Mouse (Mus musculus): ENCODE measurements at regions not wholly inside any gene's neighbourhood (a gene's known extent, or its start where the extent isn't known, plus 50 kb on each side); places are given as distances from the start of the nearest gene placed in this dataset.

GRCm38 (mm10) chr2:169221141-169221540 lies 265.8 kb upstream of the Zfp64 start:
- no peak for ATAC-seq
- no peaks in the 10 kb centered on the region for H3K36me3 ChIP-seq
- 69% methylated on average over 7 of the region's 7 CpGs for WGBS

GRCm38 (mm10) chr2:169215546-169216043 lies 260.2 kb upstream of the Zfp64 start:
- Histone ChIP-seq H3K4me3 (replicated peaks) (no peak overlapping the region), H3K36me3 (no peaks in the 10 kb centered on the region), H3K9me3 (0 out of 2 replicates have a peak, but pooled peaks cover 3% of the 10 kb centered on the region), H3K27me3 (no peaks in the 10 kb centered on the region), H3K27ac (no peak overlapping the region), H3K4me1 (replicated peaks) (peaks cover 10% of the 10 kb centered on the region), H3K4me2 (replicated peaks) (no peak overlapping the region), H3K9ac (replicated peaks) (no peak overlapping the region)
- WGBS: 60% methylated on average over 18 of the region's 18 CpGs
- no peak for ATAC-seq

More at GRCm38 (mm10) chr2:169221141-169221540, 265.8 kb upstream of the Zfp64 start:
- no peak overlapping the region for H3K4me2 ChIP-seq (replicated peaks)
- 0 out of 2 replicates have a peak, but pooled peaks cover 3% of the 10 kb centered on the region for H3K9me3 ChIP-seq
- H3K27ac ChIP-seq: no peak overlapping the region
- no peak overlapping the region for H3K9ac ChIP-seq (replicated peaks)
- no peak overlapping the region for H3K4me3 ChIP-seq (replicated peaks)
- H3K4me1 ChIP-seq (replicated peaks): no peaks in the 10 kb centered on the region
- no peaks in the 10 kb centered on the region for H3K27me3 ChIP-seq

GRCm38 (mm10) chr2:169214396-169214795 lies 259.0 kb upstream of the Zfp64 start:
- no peak for ATAC-seq

GRCm38 (mm10) chr2:169213314-169213713 lies 257.9 kb upstream of the Zfp64 start:
- no peak overlapping the region for H3K9ac ChIP-seq (replicated peaks)
- no peak overlapping the region for H3K4me2 ChIP-seq (replicated peaks)
- no peak overlapping the region for H3K27ac ChIP-seq
- no peaks in the 10 kb centered on the region for H3K27me3 ChIP-seq
- no peak overlapping the region for H3K4me3 ChIP-seq (replicated peaks)
- peaks cover 10% of the 10 kb centered on the region for H3K4me1 ChIP-seq (replicated peaks)
- 51% methylated on average over 10 of the region's 10 CpGs for WGBS
- H3K36me3 ChIP-seq: no peaks in the 10 kb centered on the region
- no peak for ATAC-seq
- peaks cover 6% of the 10 kb centered on the region; the same call in 1 of the 2 replicates for H3K9me3 ChIP-seq

More at GRCm38 (mm10) chr2:169214396-169214795, 259.0 kb upstream of the Zfp64 start:
- Histone ChIP-seq H3K4me3 (replicated peaks) (no peak overlapping the region), H3K4me2 (replicated peaks) (no peak overlapping the region), H3K36me3 (no peaks in the 10 kb centered on the region), H3K27ac (no peak overlapping the region), H3K9ac (replicated peaks) (no peak overlapping the region), H3K27me3 (no peaks in the 10 kb centered on the region), H3K9me3 (0 out of 2 replicates have a peak, but pooled peaks cover 3% of the 10 kb centered on the region), H3K4me1 (replicated peaks) (peaks cover 10% of the 10 kb centered on the region)
- 97% methylated on average over 1 of the region's 1 CpGs for WGBS

GRCm38 (mm10) chr2:169212676-169213257 lies 257.4 kb upstream of the Zfp64 start:
- no peak overlapping the region for H3K27ac ChIP-seq
- WGBS: 20% methylated on average over 3 of the region's 3 CpGs
- no peaks in the 10 kb centered on the region for H3K27me3 ChIP-seq
- no peak for ATAC-seq
- H3K4me2 ChIP-seq (replicated peaks): no peak overlapping the region
- peaks cover 6% of the 10 kb centered on the region; the same call in 1 of the 2 replicates for H3K9me3 ChIP-seq
- H3K4me1 ChIP-seq (replicated peaks): peaks cover 10% of the 10 kb centered on the region
- H3K36me3 ChIP-seq: no peaks in the 10 kb centered on the region
- H3K4me3 ChIP-seq (replicated peaks): no peak overlapping the region
- H3K9ac ChIP-seq (replicated peaks): no peak overlapping the region

- H3K27ac ChIP-seq: no peak overlapping the region
- H3K9ac ChIP-seq (replicated peaks): no peak overlapping the region
Measured at GRCm38 (mm10) chr2:169204254-169204752, 248.9 kb upstream of the Zfp64 start.

GRCm38 (mm10) chr2:169191974-169192373 lies 236.6 kb upstream of the Zfp64 start:
- Histone ChIP-seq H3K9me3 (no peaks in the 10 kb centered on the region), H3K4me3 (replicated peaks) (no peak overlapping the region), H3K27ac (no peak overlapping the region), H3K36me3 (no peaks in the 10 kb centered on the region), H3K4me2 (replicated peaks) (no peak overlapping the region), H3K4me1 (replicated peaks) (no peaks in the 10 kb centered on the region), H3K27me3 (no peaks in the 10 kb centered on the region), H3K9ac (replicated peaks) (no peak overlapping the region)
- WGBS: 80% methylated on average over 7 of the region's 7 CpGs
- ATAC-seq: no peak

More at GRCm38 (mm10) chr2:169204254-169204752, 248.9 kb upstream of the Zfp64 start:
- Histone ChIP-seq H3K4me2 (replicated peaks) (no peak overlapping the region), H3K9me3 (peaks cover 3% of the 10 kb centered on the region; the same call in 1 of the 2 replicates), H3K27me3 (no peaks in the 10 kb centered on the region), H3K4me3 (replicated peaks) (no peak overlapping the region), H3K4me1 (replicated peaks) (no peaks in the 10 kb centered on the region), H3K36me3 (no peaks in the 10 kb centered on the region)
- WGBS: 80% methylated on average over 19 of the region's 19 CpGs
- ATAC-seq: no peak

- ATAC-seq: no peak
- no peak overlapping the region for H3K4me3 ChIP-seq (replicated peaks)
- H3K9me3 ChIP-seq: no peaks in the 10 kb centered on the region
- H3K27me3 ChIP-seq: no peaks in the 10 kb centered on the region
- 71% methylated on average over 10 of the region's 10 CpGs for WGBS
- H3K4me2 ChIP-seq (replicated peaks): no peak overlapping the region
- H3K27ac ChIP-seq: no peak overlapping the region
- H3K36me3 ChIP-seq: no peaks in the 10 kb centered on the region
- H3K4me1 ChIP-seq (replicated peaks): no peaks in the 10 kb centered on the region
- H3K9ac ChIP-seq (replicated peaks): no peak overlapping the region
Measured at GRCm38 (mm10) chr2:169191465-169191864, 236.1 kb upstream of the Zfp64 start.

GRCm38 (mm10) chr2:169177565-169177964 lies 222.2 kb upstream of the Zfp64 start:
- Histone ChIP-seq H3K9ac (replicated peaks) (no peak overlapping the region), H3K27me3 (no peaks in the 10 kb centered on the region), H3K4me3 (replicated peaks) (no peak overlapping the region), H3K27ac (no peak overlapping the region), H3K36me3 (no peaks in the 10 kb centered on the region), H3K4me2 (replicated peaks) (no peak overlapping the region), H3K9me3 (no peaks in the 10 kb centered on the region), H3K4me1 (replicated peaks) (no peaks in the 10 kb centered on the region)
- no peak for ATAC-seq
- 87% methylated on average over 3 of the region's 3 CpGs for WGBS

GRCm38 (mm10) chr2:169168795-169169194 lies 213.4 kb upstream of the Zfp64 start:
- H3K9me3 ChIP-seq: no peaks in the 10 kb centered on the region
- WGBS: 73% methylated on average over 5 of the region's 5 CpGs
- no peak overlapping the region for H3K4me3 ChIP-seq (replicated peaks)
- H3K4me2 ChIP-seq (replicated peaks): no peak overlapping the region
- no peak for ATAC-seq
- H3K4me1 ChIP-seq (replicated peaks): no peaks in the 10 kb centered on the region
- no peaks in the 10 kb centered on the region for H3K27me3 ChIP-seq
- H3K9ac ChIP-seq (replicated peaks): no peak overlapping the region
- no peak overlapping the region for H3K27ac ChIP-seq
- no peaks in the 10 kb centered on the region for H3K36me3 ChIP-seq

- Histone ChIP-seq H3K27ac (no peak overlapping the region), H3K27me3 (no peaks in the 10 kb centered on the region), H3K9me3 (no peaks in the 10 kb centered on the region), H3K9ac (replicated peaks) (no peak overlapping the region), H3K4me2 (replicated peaks) (no peak overlapping the region), H3K4me1 (replicated peaks) (no peaks in the 10 kb centered on the region), H3K4me3 (replicated peaks) (no peak overlapping the region), H3K36me3 (no peaks in the 10 kb centered on the region)
- no peak for ATAC-seq
- WGBS: 73% methylated on average over 6 of the region's 6 CpGs
Measured at GRCm38 (mm10) chr2:169168376-169168775, 213.0 kb upstream of the Zfp64 start.

- H3K27me3 ChIP-seq: no peaks in the 10 kb centered on the region
- 77% methylated on average over 8 of the region's 8 CpGs for WGBS
- H3K36me3 ChIP-seq: no peaks in the 10 kb centered on the region
- no peak overlapping the region for H3K4me3 ChIP-seq (replicated peaks)
- no peaks in the 10 kb centered on the region for H3K9me3 ChIP-seq
- H3K27ac ChIP-seq: no peak overlapping the region
- peaks cover 14% of the 10 kb centered on the region for H3K4me1 ChIP-seq (replicated peaks)
- H3K9ac ChIP-seq (replicated peaks): no peak overlapping the region
- H3K4me2 ChIP-seq (replicated peaks): no peak overlapping the region
- no peak for ATAC-seq
Measured at GRCm38 (mm10) chr2:169161651-169162050, 206.3 kb upstream of the Zfp64 start.
